Mouse (Mus musculus) CH12.LX (cell line): ENCODE measurements at regions not wholly inside any gene's neighbourhood (a gene's known extent, or its start where the extent isn't known, plus 50 kb on each side); places are given as distances from the start of the nearest gene placed in this dataset.

Source experiments
- GABPA ChIP-seq: IDR thresholded peaks from 2 replicates; pipeline ENCODE4 v1.6.1; 2012; ENCODE audit warnings: low read depth, low read length, improper control_type of control experiment, inconsistent platforms; ENCODE audit not compliant: insufficient replicate concordance
- HCFC1 ChIP-seq: IDR thresholded peaks from 2 replicates; pipeline ENCODE4 v1.6.1; 2012; ENCODE audit warnings: low read depth, mild to moderate bottlenecking, inconsistent platforms, low read length, improper control_type of control experiment
- MAZ ChIP-seq: IDR thresholded peaks from 2 replicates; pipeline ENCODE4 v1.6.1; 2012; ENCODE audit warnings: low read depth, mild to moderate bottlenecking, inconsistent platforms, low read length, improper control_type of control experiment, moderate library complexity
- MYC ChIP-seq: IDR thresholded peaks from 2 replicates; pipeline ENCODE4 v1.6.1; 2011; ENCODE audit warnings: low read depth, mild to moderate bottlenecking, improper control_type of control experiment, low read length
- NRF1 ChIP-seq: IDR thresholded peaks from 2 replicates; pipeline ENCODE4 v1.6.1; 2014; ENCODE audit warnings: low read depth, mild to moderate bottlenecking, inconsistent platforms, low read length, improper control_type of control experiment, moderate library complexity
- POLR2A ChIP-seq: IDR thresholded peaks from 2 replicates; pipeline ENCODE4 v1.6.1; 2011; ENCODE audit warnings: low read depth, mild to moderate bottlenecking, improper control_type of control experiment, low read length
- UBTF ChIP-seq: IDR thresholded peaks from 2 replicates; pipeline ENCODE4 v1.6.1; 2012; ENCODE audit warnings: low read depth, mild to moderate bottlenecking, inconsistent platforms, low read length, improper control_type of control experiment, moderate library complexity

- TF ChIP-seq UBTF (no peak), POLR2A (no peak), GABPA (no peak), MAZ (no peak), HCFC1 (no peak), NRF1 (no peak), MYC (no peak)
These were observed 159.9 kb upstream of the Nt5c1b start for GRCm38 (mm10) chr12:10209841-10210240.
